Mouse (Mus musculus): ENCODE measurements around the gene Lgals4.

The Lgals4 gene

GRCm38 (mm10) chr7:28808957-28809393 lies 24.7 kb upstream of the Lgals4 start:
- DNase-seq, result peak; percentile 91 to 94

- DNase-seq, result peak; percentile 55 to 63
Measured at GRCm38 (mm10) chr7:28809401-28810089, 24.1 kb upstream of the Lgals4 start.

- peak; percentile 99 to 100 for DNase-seq
Measured at GRCm38 (mm10) chr7:28810107-28811066, 23.3 kb upstream of the Lgals4 start.

- peak; percentile 85 to 87 for DNase-seq
Measured at GRCm38 (mm10) chr7:28811228-28811627, 22.4 kb upstream of the Lgals4 start.

- DNase-seq, result no peak
Measured at GRCm38 (mm10) chr7:28811640-28812275, 21.9 kb upstream of the Lgals4 start.

- DNase-seq, result no peak
Measured at GRCm38 (mm10) chr7:28812436-28812835, 21.2 kb upstream of the Lgals4 start.

- DNase-seq, result no peak
Measured at GRCm38 (mm10) chr7:28812949-28813348, 20.7 kb upstream of the Lgals4 start.

- no peak for DNase-seq
Measured at GRCm38 (mm10) chr7:28814306-28815034, 19.2 kb upstream of the Lgals4 start.

GRCm38 (mm10) chr7:28815230-28815629 lies 18.4 kb upstream of the Lgals4 start:
- DNase-seq, result no peak

- DNase-seq, result no peak
Measured at GRCm38 (mm10) chr7:28816201-28816600, 17.5 kb upstream of the Lgals4 start.

- no peak for DNase-seq
Measured at GRCm38 (mm10) chr7:28816920-28817319, 16.7 kb upstream of the Lgals4 start.

- DNase-seq, result no peak
Measured at GRCm38 (mm10) chr7:28817524-28817923, 16.1 kb upstream of the Lgals4 start.

- no peak for DNase-seq
Measured at GRCm38 (mm10) chr7:28817957-28818356, 15.7 kb upstream of the Lgals4 start.

- no peak for DNase-seq
Measured at GRCm38 (mm10) chr7:28818436-28818835, 15.2 kb upstream of the Lgals4 start.

GRCm38 (mm10) chr7:28818861-28819452 lies 14.7 kb upstream of the Lgals4 start:
- no peak for DNase-seq

- DNase-seq, result no peak
Measured at GRCm38 (mm10) chr7:28819571-28819970, 14.1 kb upstream of the Lgals4 start.

GRCm38 (mm10) chr7:28820358-28821260 lies 13.0 kb upstream of the Lgals4 start:
- DNase-seq, result peak in 1 of 2 experiments; percentile 61

GRCm38 (mm10) chr7:28821261-28821831 lies 12.3 kb upstream of the Lgals4 start:
- DNase-seq, result no peak

- DNase-seq, result no peak
Measured at GRCm38 (mm10) chr7:28822556-28822955, 11.1 kb upstream of the Lgals4 start.
